ENCODE assay signal across 7 mouse cellular contexts in genomic region chr9:65162711-65163639, GRCm38 (mm10). TPM values are rescaled to one million over a fixed set of nuclear protein-coding genes. Genes with fewer than 3 reads are reported as not detected.
DNase-seq lines count a peak whose midpoint lies in the region; ATAC-seq and TF ChIP-seq lines count a peak whose summit lies in the region.

No protein-coding gene starts in this region.

- WGBS in forebrain, embryonic 16.5 days: under 1% methylated on average over 59 of the region's 69 CpGs
- WGBS in limb, embryonic 15.5 days: under 1% methylated on average over 65 of the region's 69 CpGs

- H3K36me3 ChIP-seq in forebrain, embryonic 16.5 days (ENCODE audit: control insufficient read depth, insufficient read depth): no peaks in the 10 kb centered on the region
- H3K36me3 ChIP-seq in limb, embryonic 15.5 days: no peaks in the 10 kb centered on the region

- H3K9me3 ChIP-seq in forebrain, embryonic 16.5 days (ENCODE audit: control insufficient read depth, low read length): no peaks in the 10 kb centered on the region
- H3K9me3 ChIP-seq in limb, embryonic 15.5 days: no peaks in the 10 kb centered on the region

- H3K4me3 ChIP-seq in layer of hippocampus, adult 2 months: peak overlapping the region; percentile 58
- peak overlapping the region; percentile 21 for H3K4me3 ChIP-seq in cortical plate, adult 2 months (ENCODE audit: insufficient read depth, low read length)
- H3K4me3 ChIP-seq in forebrain, embryonic 16.5 days (replicated peaks; ENCODE audit: low read length): peak overlapping the region; percentile 44
- H3K4me3 ChIP-seq in limb, embryonic 15.5 days: peak overlapping the region; percentile 42

- no peak for TF ChIP-seq POLR2A in cortical plate, adult 2 months (IDR thresholded peaks at IDR 0.05; ENCODE audit: extremely low read depth, insufficient read depth, low read length)

- H3K4me1 ChIP-seq in cortical plate, adult 2 months (ENCODE audit: control insufficient read depth, insufficient read depth, low read length): no peaks in the 10 kb centered on the region
- peaks cover 24% of the 10 kb centered on the region for H3K4me1 ChIP-seq in forebrain, embryonic 16.5 days (replicated peaks; ENCODE audit: control insufficient read depth, insufficient read depth, low read length)
- H3K4me1 ChIP-seq in limb, embryonic 15.5 days: peaks cover 12% of the 10 kb centered on the region

- peak overlapping the region; percentile 64 for H3K9ac ChIP-seq in forebrain, embryonic 16.5 days (replicated peaks; ENCODE audit: low read depth, low read length)
- peak overlapping the region; percentile 23; the same call in 1 of the 2 replicates for H3K9ac ChIP-seq in limb, embryonic 15.5 days

- H3K27ac ChIP-seq in layer of hippocampus, adult 2 months: peak overlapping the region; percentile 53
- no peak overlapping the region for H3K27ac ChIP-seq in cortical plate, adult 2 months (ENCODE audit: insufficient read depth, low read length)
- no peak overlapping the region; the same call in 1 of the 2 replicates for H3K27ac ChIP-seq in forebrain, embryonic 16.5 days (ENCODE audit: low read length)
- no peak overlapping the region for H3K27ac ChIP-seq in limb, embryonic 15.5 days

- no peaks in the 10 kb centered on the region for H3K27me3 ChIP-seq in forebrain, embryonic 16.5 days (replicated peaks; ENCODE audit: control insufficient read depth, insufficient read depth, low read length)
- H3K27me3 ChIP-seq in limb, embryonic 15.5 days: peaks cover 72% of the 10 kb centered on the region

- ATAC-seq in forebrain, embryonic 16.5 days: peak; percentile 81
- no peak for ATAC-seq in limb, embryonic 15.5 days (ENCODE audit: insufficient number of reproducible peaks, low FRiP score, low TSS enrichment, low read depth)

- peak overlapping the region; percentile 73 for H3K4me2 ChIP-seq in forebrain, embryonic 16.5 days (ENCODE audit: low read length)
- peak overlapping the region; percentile 80 for H3K4me2 ChIP-seq in limb, embryonic 15.5 days

- no peak for TF ChIP-seq CTCF in layer of hippocampus, adult 2 months (conservative IDR thresholded peaks at IDR 0.05)
- no peak for TF ChIP-seq CTCF in cortical plate, adult 2 months (IDR thresholded peaks at IDR 0.05; ENCODE audit: extremely low read depth, insufficient read depth, low read length)

- peak in 1 of 2 experiments; percentile 35 for DNase-seq in layer of hippocampus, adult 2 months (ENCODE audit: low spot score in 2 of 2)
- no peak for DNase-seq in layer of hippocampus, postnatal 36 days
- peak; percentile 54 for DNase-seq in right cerebral cortex, postnatal 14 days
- DNase-seq in urinary bladder, postnatal 36 days (ENCODE audit: low spot score in 2 of 2): no peak

RNA-seq across cellular contexts. Expression of gene Igdcc3, which starts 22.0 kb away (rescaled TPM):
- 1 to 10 TPM; 3.5 to 4.9 TPM for total RNA-seq in layer of hippocampus, adult 2 months (2021)
- 1 to 10 TPM; 3.1 to 4.4 TPM for total RNA-seq in layer of hippocampus, postnatal 36 days (2021)
- polyA plus RNA-seq in cortical plate, adult 2 months (2012; rRNA removed): 1.3 and 2.0 TPM in 2 replicates
- polyA plus RNA-seq in forebrain, embryonic 16.5 days (2015; fragmentation: Nextera tagmentation; extraction: Ambion mirVana): 8.3 and 8.5 TPM in 2 replicates
- 0.43 and 0.52 TPM in 2 replicates for polyA plus RNA-seq in limb, embryonic 15.5 days (2015; fragmentation: Nextera tagmentation; extraction: Ambion mirVana)

RNA-seq across cellular contexts. Expression of gene Parp16, which starts 32.2 kb away (rescaled TPM):
- 1 to 10 TPM; 5.0 to 5.1 TPM for total RNA-seq in layer of hippocampus, adult 2 months (2021)
- 1 to 10 TPM; 4.6 to 4.9 TPM for total RNA-seq in layer of hippocampus, postnatal 36 days (2021)
- 4.1 and 4.2 TPM in 2 replicates for polyA plus RNA-seq in cortical plate, adult 2 months (2012; rRNA removed)
- 5.4 and 6.6 TPM in 2 replicates for polyA plus RNA-seq in forebrain, embryonic 16.5 days (2015; fragmentation: Nextera tagmentation; extraction: Ambion mirVana)
- 6.8 and 7.4 TPM in 2 replicates for polyA plus RNA-seq in limb, embryonic 15.5 days (2015; fragmentation: Nextera tagmentation; extraction: Ambion mirVana)
